Mouse (Mus musculus) regulatory T cell (primary cell): Measurements from ENCODE around the gene Myrf.

Experiments used
- in situ Hi-C: fragments of 300-600 bp; cut with MboI, MseI; formaldehyde crosslinking; loops from one replicate; pipeline ENCODE4 v1.15.1; 2025; ENCODE audit warnings: high pct_unique_total_duplicates

The Myrf gene

GRCm38 (mm10) chr19:10210885-10211284, 29.7 kb downstream of the Myrf start:
- in situ Hi-C loops, result no loop called here

- in situ Hi-C loops, result loop anchor here (5.0 kb wide), 1 partner anchor 107 kb away; the partner anchor contains the start of gene Fads2
These were observed 31.7 kb downstream of the Myrf start for GRCm38 (mm10) chr19:10208851-10209250.

GRCm38 (mm10) chr19:10205051-10205450, 35.5 kb downstream of the Myrf start:
- in situ Hi-C loops, result loop anchor here (5.0 kb wide), 1 partner anchor 103 kb away; the partner anchor contains the start of gene Fads2

- in situ Hi-C loops, result loop anchor here (5.0 kb wide), 1 partner anchor 102 kb away; the partner anchor contains the start of gene Fads2
These were observed 35.9 kb downstream of the Myrf start for GRCm38 (mm10) chr19:10204616-10205001.

GRCm38 (mm10) chr19:10203848-10204615, 36.5 kb downstream of the Myrf start, which contains the start of the genes Tmem258 and Fen1:
Tmem258 (plus strand) TSS chr19:10204014.
Fen1 (minus strand) TSS chr19:10204169.
- in situ Hi-C loops, result no loop called here

- in situ Hi-C loops, result no loop called here
These were observed 37.3 kb downstream of the Myrf start for GRCm38 (mm10) chr19:10203146-10203847.

- in situ Hi-C loops, result loop anchor here (10.0 to 25.0 kb wide), 2 partner anchors 284 to 1764 kb away; partner anchors contain the start of gene Osbp
These were observed 41.8 kb downstream of the Myrf start for GRCm38 (mm10) chr19:10198723-10199122.

GRCm38 (mm10) chr19:10198286-10198685, 42.3 kb downstream of the Myrf start:
- in situ Hi-C loops, result loop anchor here (10.0 to 25.0 kb wide), 2 partner anchors 283 to 1764 kb away; partner anchors contain the start of gene Osbp

- in situ Hi-C loops, result loop anchor here (10.0 to 25.0 kb wide), 2 partner anchors 282 to 1765 kb away; partner anchors contain the start of gene Osbp
These were observed 43.4 kb downstream of the Myrf start for GRCm38 (mm10) chr19:10197130-10197529.

- in situ Hi-C loops, result loop anchor here (10.0 to 25.0 kb wide), 2 partner anchors 280 to 1767 kb away; partner anchors contain the start of gene Osbp
These were observed 45.3 kb downstream of the Myrf start for GRCm38 (mm10) chr19:10195252-10195651.

GRCm38 (mm10) chr19:10194337-10194736, 46.2 kb downstream of the Myrf start:
- in situ Hi-C loops, result loop anchor here (10.0 to 25.0 kb wide), 2 partner anchors 280 to 1768 kb away; partner anchors contain the start of gene Osbp

- in situ Hi-C loops, result loop anchor here (10.0 to 25.0 kb wide), 2 partner anchors 277 to 1771 kb away; partner anchors contain the start of gene Osbp
These were observed 49.2 kb downstream of the Myrf start for GRCm38 (mm10) chr19:10191326-10191725.

GRCm38 (mm10) chr19:10190796-10191195, 49.8 kb downstream of the Myrf start:
- in situ Hi-C loops, result loop anchor here (10.0 to 25.0 kb wide), 2 partner anchors 276 to 1772 kb away; partner anchors contain the start of gene Osbp

- in situ Hi-C loops, result loop anchor here (10.0 to 25.0 kb wide), 2 partner anchors 275 to 1772 kb away; partner anchors contain the start of gene Osbp
These were observed 50.6 kb downstream of the Myrf start for GRCm38 (mm10) chr19:10189940-10190339.

- in situ Hi-C loops, result loop anchor here (25.0 kb wide), 1 partner anchor 1773 kb away; the partner anchor contains the start of gene Osbp
These were observed 51.5 kb downstream of the Myrf start for GRCm38 (mm10) chr19:10189022-10189421.

- in situ Hi-C loops, result loop anchor here (25.0 kb wide), 1 partner anchor 1774 kb away; the partner anchor contains the start of gene Osbp
These were observed 52.2 kb downstream of the Myrf start for GRCm38 (mm10) chr19:10188281-10188811.

GRCm38 (mm10) chr19:10186569-10186968, 54.0 kb downstream of the Myrf start:
- in situ Hi-C loops, result loop anchor here (25.0 kb wide), 1 partner anchor 1776 kb away; the partner anchor contains the start of gene Osbp

GRCm38 (mm10) chr19:10185876-10186275, 54.7 kb downstream of the Myrf start:
- in situ Hi-C loops, result loop anchor here (25.0 kb wide), 1 partner anchor 1776 kb away; the partner anchor contains the start of gene Osbp

GRCm38 (mm10) chr19:10184096-10184495, 56.5 kb downstream of the Myrf start:
- in situ Hi-C loops, result loop anchor here (25.0 kb wide), 1 partner anchor 1778 kb away; the partner anchor contains the start of gene Osbp

GRCm38 (mm10) chr19:10183299-10183983, 57.1 kb downstream of the Myrf start:
- in situ Hi-C loops, result loop anchor here (25.0 kb wide), 1 partner anchor 1779 kb away; the partner anchor contains the start of gene Osbp
